Mouse (Mus musculus): ENCODE data around the gene Ins1.

The Ins1 gene

GRCm38 (mm10) chr19:52263997-52264396 lies at the start of gene Ins1:
Gene Ins1, plus strand, starts transcription at chr19:52264297.
- DNase-seq, result no peak
